Mouse (Mus musculus) bone marrow, adult 2 months (tissue): Measurements from ENCODE around the gene Lsm14b. TPM values are rescaled to one million over a fixed set of nuclear protein-coding genes. Genes with fewer than 3 reads are reported as not detected.

Experiments
- H3K27ac ChIP-seq: fragments of 200-500 bp; 2 replicates; pipeline ENCODE4 v1.5.1; 2012; ENCODE audit warnings: low read depth, mild to moderate bottlenecking, control low read depth, inconsistent platforms, low read length; ENCODE audit not compliant: control insufficient read depth, poor library complexity, insufficient read depth
- H3K4me1 ChIP-seq: fragments of 200-500 bp; 2 replicates; pipeline ENCODE4 v1.6.1; 2011; ENCODE audit warnings: low read length; ENCODE audit not compliant: control insufficient read depth, insufficient read depth
- H3K4me3 ChIP-seq: fragments of 200-500 bp; replicated peaks from 2 replicates; pipeline ENCODE3; 2011; ENCODE audit warnings: mild to moderate bottlenecking, low read depth, low read length, control low read depth; ENCODE audit not compliant: control insufficient read depth
- CTCF ChIP-seq: fragments of 200-500 bp; IDR thresholded peaks from 2 replicates; pipeline ENCODE4 v1.5.1; 2011; ENCODE audit warnings: low read length, control low read depth; ENCODE audit not compliant: control insufficient read depth, insufficient read depth
- POLR2A ChIP-seq: fragments of 200-500 bp; IDR thresholded peaks from 2 replicates; pipeline ENCODE4 v1.6.1; 2011; ENCODE audit warnings: low read depth, mild to moderate bottlenecking, control low read depth, low read length, borderline replicate concordance; ENCODE audit not compliant: control insufficient read depth
- WGBS: fragments of 180-500 bp; shearing (Covaris S2); methylation state at CpG from one replicate; pipeline ENCODE4 v1.1.7; 2018; 5-methylcytosine and 5-hydroxymethylcytosine counted together
- polyA plus RNA-seq: library from polyadenylated mRNA; stranded (reverse); fragments of >200 nt; gene quantifications from 2 replicates; pipeline ENCODE4 v1.2.4, GENCODE M21; 2011; ENCODE audit warnings: low replicate concordance; ENCODE audit not compliant: missing spikeins, insufficient read depth, insufficient read length

The Lsm14b gene
- polyA plus RNA-seq, 1 experiment = 37.9 TPM

GRCm38 (mm10) chr2:179984830-179985229, 40.0 kb upstream of the Lsm14b start:
- TF ChIP-seq CTCF (no peak), POLR2A (no peak)
- WGBS = 65% methylated on average over 7 of the region's 7 CpGs
- H3K4me3 ChIP-seq = no peak overlapping the region
- peaks cover 2% of the 10 kb centered on the region for H3K4me1 ChIP-seq
- no peak overlapping the region for H3K27ac ChIP-seq

DNA sequence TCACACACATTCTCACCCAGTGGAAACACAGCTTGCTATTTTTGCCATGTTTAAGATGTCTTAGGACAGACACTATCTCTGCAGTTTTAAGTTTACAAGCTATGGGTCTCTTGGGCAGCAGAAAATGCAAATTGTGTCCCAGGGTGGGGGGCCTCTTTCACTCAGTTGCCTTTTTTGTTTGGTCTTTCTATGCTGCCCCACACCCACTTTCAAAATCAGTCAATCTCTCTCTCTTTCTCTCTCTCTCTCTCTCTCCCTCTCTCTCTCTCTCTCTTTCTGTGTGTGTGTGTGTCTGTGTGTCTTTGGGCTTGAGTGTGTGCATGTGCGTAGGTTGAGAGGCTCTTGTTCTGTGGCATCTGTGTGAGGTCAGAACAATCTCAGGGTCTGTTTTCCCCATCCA, 39.1 kb upstream of the Lsm14b start:
- H3K4me1 ChIP-seq = peaks cover 2% of the 10 kb centered on the region
- TF ChIP-seq CTCF (no peak), POLR2A (no peak)
- H3K4me3 ChIP-seq = no peak overlapping the region
- H3K27ac ChIP-seq = no peak overlapping the region
- 83% methylated on average over 1 of the region's 1 CpGs for WGBS

DNA sequence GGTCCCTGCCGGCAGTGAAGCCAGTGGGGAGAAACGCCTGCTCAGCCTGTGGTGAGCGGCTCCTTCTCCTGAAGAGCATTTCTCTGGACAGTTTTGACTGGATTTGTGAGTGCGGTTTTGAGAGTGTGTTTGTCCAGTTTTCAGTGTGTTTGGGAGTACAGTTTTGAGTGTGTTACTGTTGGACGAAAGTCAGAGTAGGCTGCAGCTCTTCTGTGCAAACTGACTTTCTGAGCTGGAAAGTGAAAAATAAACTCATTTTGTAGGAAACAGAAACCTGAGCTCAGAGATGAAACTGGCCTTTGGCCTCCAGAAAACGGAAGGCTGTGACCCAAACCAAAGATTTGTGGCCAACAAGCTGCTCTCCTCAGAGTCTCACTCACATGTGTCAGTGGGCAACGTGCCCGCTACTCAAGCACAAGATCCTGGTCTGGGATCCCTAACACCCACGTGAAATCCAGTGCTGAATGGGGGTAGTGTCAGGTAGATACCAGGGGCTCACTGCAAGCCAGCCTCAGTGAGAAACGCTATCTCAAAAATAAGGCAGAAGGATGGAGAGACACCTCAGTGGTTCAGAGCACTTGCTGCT, 38.3 kb upstream of the Lsm14b start:
- Histone ChIP-seq H3K4me3 (no peak overlapping the region), H3K4me1 (peaks cover 2% of the 10 kb centered on the region), H3K27ac (no peak overlapping the region)
- TF ChIP-seq POLR2A (no peak), CTCF (no peak)
- WGBS = 38% methylated on average over 10 of the region's 10 CpGs

DNA sequence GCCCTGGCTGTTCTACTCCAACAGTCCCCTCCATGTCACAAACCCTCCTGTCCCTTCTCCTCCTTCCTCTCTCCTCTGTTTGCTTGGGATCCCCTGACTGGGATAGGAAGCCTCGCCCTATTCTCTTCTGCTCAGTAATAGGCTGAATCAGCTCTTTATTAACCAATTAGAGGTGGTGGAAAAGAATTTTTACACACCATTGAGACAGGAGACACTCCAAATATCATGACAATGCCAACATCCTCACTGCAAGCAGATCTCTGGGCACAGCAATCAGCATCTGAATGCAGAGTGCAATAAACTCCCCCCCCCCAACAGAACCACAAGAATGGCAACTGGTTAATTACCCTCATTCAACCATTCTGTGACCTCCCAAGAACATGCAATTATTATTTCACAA, 35.7 kb upstream of the Lsm14b start:
- no peaks in the 10 kb centered on the region for H3K4me1 ChIP-seq
- no peak overlapping the region for H3K27ac ChIP-seq
- 75% methylated on average over 1 of the region's 1 CpGs for WGBS
- TF ChIP-seq CTCF (no peak), POLR2A (no peak)
- H3K4me3 ChIP-seq = no peak overlapping the region

GRCm38 (mm10) chr2:179993071-179993470, 31.7 kb upstream of the Lsm14b start:
- TF ChIP-seq CTCF (no peak), POLR2A (no peak)
- no peak overlapping the region for H3K4me3 ChIP-seq
- no peak overlapping the region for H3K27ac ChIP-seq
- WGBS = 78% methylated on average over 5 of the region's 5 CpGs
- no peaks in the 10 kb centered on the region for H3K4me1 ChIP-seq

DNA sequence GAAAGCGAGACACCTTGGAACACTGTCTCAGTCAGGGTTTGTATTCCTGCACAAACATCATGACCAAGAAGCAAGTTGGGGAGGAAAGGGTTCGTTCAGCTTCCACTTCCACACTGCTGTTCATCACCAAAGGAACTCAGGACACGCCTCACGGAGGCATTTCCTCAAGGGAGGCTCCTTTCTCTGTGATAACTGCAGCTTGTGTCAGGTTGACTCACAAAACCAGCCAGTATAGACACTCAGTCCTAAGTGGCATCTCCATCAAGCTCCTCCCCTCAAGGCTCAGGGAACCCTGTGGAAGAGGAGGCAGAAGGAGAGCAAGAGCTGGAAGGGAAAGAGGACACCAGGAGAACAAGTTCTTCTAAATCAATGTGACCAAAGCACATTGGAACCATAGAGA, 26.4 kb upstream of the Lsm14b start:
- no peak overlapping the region for H3K27ac ChIP-seq
- WGBS = 67% methylated on average over 4 of the region's 4 CpGs
- no peaks in the 10 kb centered on the region for H3K4me1 ChIP-seq
- no peak for TF ChIP-seq CTCF
- no peak for TF ChIP-seq POLR2A
- no peak overlapping the region for H3K4me3 ChIP-seq

- WGBS = 85% methylated on average over 9 of the region's 9 CpGs
- TF ChIP-seq POLR2A = no peak
- no peak for TF ChIP-seq CTCF
Measured at GRCm38 (mm10) chr2:180001635-180002034, 23.2 kb upstream of the Lsm14b start.

GRCm38 (mm10) chr2:180005656-180006351, 19.0 kb upstream of the Lsm14b start:
- Histone ChIP-seq H3K27ac (no peak overlapping the region), H3K4me1 (no peaks in the 10 kb centered on the region), H3K4me3 (no peak overlapping the region)
- 53% methylated on average over 5 of the region's 5 CpGs for WGBS
- TF ChIP-seq CTCF (no peak), POLR2A (no peak)

More at GRCm38 (mm10) chr2:180001635-180002034, 23.2 kb upstream of the Lsm14b start:
- Histone ChIP-seq H3K4me3 (no peak overlapping the region), H3K27ac (no peak overlapping the region), H3K4me1 (no peaks in the 10 kb centered on the region)

GRCm38 (mm10) chr2:180006352-180007017, 18.3 kb upstream of the Lsm14b start:
- TF ChIP-seq CTCF = no peak
- TF ChIP-seq POLR2A = no peak
- WGBS = 53% methylated on average over 9 of the region's 9 CpGs

More at GRCm38 (mm10) chr2:180006352-180007017, 18.3 kb upstream of the Lsm14b start:
- Histone ChIP-seq H3K4me1 (no peaks in the 10 kb centered on the region), H3K4me3 (no peak overlapping the region), H3K27ac (no peak overlapping the region)
